Mouse (Mus musculus) C2C12 (cell line): ENCODE measurements around the gene Olfr866.

Experiments used
- CTCF ChIP-seq: IDR thresholded peaks from one replicate; pipeline ENCODE4 v1.5.1; 2011; ENCODE audit not compliant: control insufficient read depth, insufficient read depth, insufficient read length
- MAX ChIP-seq: IDR thresholded peaks from one replicate; pipeline ENCODE4 v1.6.1; 2011; ENCODE audit warnings: mild to moderate bottlenecking, control low read depth
- USF1 ChIP-seq: IDR thresholded peaks from one replicate; pipeline ENCODE4 v1.6.1; 2011; ENCODE audit warnings: low read depth, mild to moderate bottlenecking, control low read depth, moderate library complexity

- TF ChIP-seq CTCF (no peak), USF1 (no peak), MAX (no peak)
Observed at GRCm38 (mm10) chr9:20047964-20048363, 20.1 kb upstream of the Olfr866 start.
